Mouse (Mus musculus) erythroblast, embryonic 14.5 days (primary cell): ENCODE data around the gene Ak5. TPM values are rescaled to one million over a fixed set of nuclear protein-coding genes. Genes with fewer than 3 reads are reported as not detected.

Experiments
- H3K27me3 ChIP-seq: 2 replicates; pipeline ENCODE4 v1.6.1; 2012; ENCODE audit warnings: inconsistent platforms; ENCODE audit not compliant: control insufficient read depth
- H3K36me3 ChIP-seq: 2 replicates; pipeline ENCODE4 v1.6.1; 2012; ENCODE audit warnings: mild to moderate bottlenecking, inconsistent platforms; ENCODE audit not compliant: control insufficient read depth
- H3K4me1 ChIP-seq: 2 replicates; pipeline ENCODE4 v1.6.1; 2012; ENCODE audit warnings: inconsistent platforms; ENCODE audit not compliant: control insufficient read depth
- H3K4me3 ChIP-seq: replicated peaks from 2 replicates; pipeline ENCODE3; 2012; ENCODE audit warnings: moderate library complexity, mild to moderate bottlenecking, inconsistent platforms
- H3K9me3 ChIP-seq: 2 replicates; pipeline ENCODE4 v1.6.1; 2012; ENCODE audit warnings: low read length, inconsistent platforms, mixed read lengths; ENCODE audit not compliant: control insufficient read depth
- GATA1 ChIP-seq: IDR thresholded peaks from 2 replicates; pipeline ENCODE4 v1.6.1; 2012; ENCODE audit warnings: low read length, inconsistent platforms, mixed read lengths
- TAL1 ChIP-seq: IDR thresholded peaks from 3 replicates; pipeline ENCODE4 v1.6.1; 2012; ENCODE audit warnings: low read length, inconsistent platforms, mixed read lengths
- polyA plus RNA-seq: library from polyadenylated mRNA; stranded (reverse); fragments of >175 nt; gene quantifications from 2 replicates; pipeline ENCODE4 v1.2.3, GENCODE M21; 2012

Ak5 gene
- polyA plus RNA-seq, 1 experiment: not detected

GRCm38 (mm10) chr3:152516569-152516968, 151.6 kb downstream of the Ak5 start:
- Histone ChIP-seq H3K36me3 (no peaks in the 10 kb centered on the region), H3K9me3 (no peaks in the 10 kb centered on the region), H3K4me3 (no peak overlapping the region), H3K4me1 (no peaks in the 10 kb centered on the region), H3K27me3 (0 out of 2 replicates have a peak, but pooled peaks cover 2% of the 10 kb centered on the region)
- TF ChIP-seq GATA1 (no peak), TAL1 (no peak)

- Histone ChIP-seq H3K4me3 (no peak overlapping the region), H3K27me3 (0 out of 2 replicates have a peak, but pooled peaks cover under 1% of the 10 kb centered on the region), H3K36me3 (no peaks in the 10 kb centered on the region), H3K9me3 (no peaks in the 10 kb centered on the region), H3K4me1 (no peaks in the 10 kb centered on the region)
- no peak for TF ChIP-seq GATA1
- TF ChIP-seq TAL1: no peak
Measured at GRCm38 (mm10) chr3:152515959-152516358, 152.2 kb downstream of the Ak5 start.

GRCm38 (mm10) chr3:152512517-152512916, 155.6 kb downstream of the Ak5 start:
- no peak for TF ChIP-seq TAL1
- TF ChIP-seq GATA1: no peak
- Histone ChIP-seq H3K4me3 (no peak overlapping the region), H3K36me3 (no peaks in the 10 kb centered on the region), H3K9me3 (peaks cover 2% of the 10 kb centered on the region; the same call in 1 of the 2 replicates), H3K27me3 (no peaks in the 10 kb centered on the region), H3K4me1 (no peaks in the 10 kb centered on the region)

GRCm38 (mm10) chr3:152509268-152509667, 158.9 kb downstream of the Ak5 start:
- no peaks in the 10 kb centered on the region for H3K36me3 ChIP-seq
- no peak for TF ChIP-seq GATA1
- H3K4me1 ChIP-seq: no peaks in the 10 kb centered on the region
- peaks cover 2% of the 10 kb centered on the region; the same call in 1 of the 2 replicates for H3K9me3 ChIP-seq
- no peak overlapping the region for H3K4me3 ChIP-seq
- no peaks in the 10 kb centered on the region for H3K27me3 ChIP-seq

- Histone ChIP-seq H3K9me3 (peaks cover 2% of the 10 kb centered on the region; the same call in 1 of the 2 replicates), H3K4me1 (no peaks in the 10 kb centered on the region), H3K27me3 (no peaks in the 10 kb centered on the region), H3K36me3 (no peaks in the 10 kb centered on the region), H3K4me3 (no peak overlapping the region)
- no peak for TF ChIP-seq GATA1
- TF ChIP-seq TAL1: no peak
Measured at GRCm38 (mm10) chr3:152508419-152508993, 159.7 kb downstream of the Ak5 start.

GRCm38 (mm10) chr3:152507900-152508299, 160.3 kb downstream of the Ak5 start:
- Histone ChIP-seq H3K36me3 (no peaks in the 10 kb centered on the region), H3K4me3 (no peak overlapping the region), H3K9me3 (peaks cover 2% of the 10 kb centered on the region; the same call in 1 of the 2 replicates), H3K4me1 (no peaks in the 10 kb centered on the region), H3K27me3 (no peaks in the 10 kb centered on the region)
- no peak for TF ChIP-seq TAL1
- TF ChIP-seq GATA1: no peak

- H3K9me3 ChIP-seq: no peaks in the 10 kb centered on the region
- no peak overlapping the region for H3K4me3 ChIP-seq
- TF ChIP-seq GATA1 (no peak), TAL1 (no peak)
- H3K36me3 ChIP-seq: no peaks in the 10 kb centered on the region
- H3K27me3 ChIP-seq: no peaks in the 10 kb centered on the region
- H3K4me1 ChIP-seq: no peaks in the 10 kb centered on the region; the same call in 1 of the 2 replicates
Measured at GRCm38 (mm10) chr3:152498968-152499696, 169.0 kb downstream of the Ak5 start.

GRCm38 (mm10) chr3:152497842-152498241, 170.3 kb downstream of the Ak5 start:
- TF ChIP-seq GATA1 (no peak), TAL1 (no peak)
- no peaks in the 10 kb centered on the region; the same call in 1 of the 2 replicates for H3K4me1 ChIP-seq
- no peak overlapping the region for H3K4me3 ChIP-seq
- H3K27me3 ChIP-seq: no peaks in the 10 kb centered on the region; the same call in 1 of the 2 replicates
- H3K36me3 ChIP-seq: no peaks in the 10 kb centered on the region
- H3K9me3 ChIP-seq: no peaks in the 10 kb centered on the region

- no peaks in the 10 kb centered on the region; the same call in 1 of the 2 replicates for H3K4me1 ChIP-seq
- TF ChIP-seq TAL1 (no peak), GATA1 (no peak)
- H3K36me3 ChIP-seq: no peaks in the 10 kb centered on the region
- H3K9me3 ChIP-seq: no peaks in the 10 kb centered on the region
- no peaks in the 10 kb centered on the region; the same call in 1 of the 2 replicates for H3K27me3 ChIP-seq
- H3K4me3 ChIP-seq: no peak overlapping the region
Measured at GRCm38 (mm10) chr3:152497084-152497483, 171.1 kb downstream of the Ak5 start.
